Mouse (Mus musculus) lung, postnatal 10 days (tissue): ENCODE data around the gene Slc25a36.

ENCODE experiments used
- DNase-seq: peaks from one replicate; pipeline ENCODE4 v3.0.0; 2021

The Slc25a36 gene

DNA sequence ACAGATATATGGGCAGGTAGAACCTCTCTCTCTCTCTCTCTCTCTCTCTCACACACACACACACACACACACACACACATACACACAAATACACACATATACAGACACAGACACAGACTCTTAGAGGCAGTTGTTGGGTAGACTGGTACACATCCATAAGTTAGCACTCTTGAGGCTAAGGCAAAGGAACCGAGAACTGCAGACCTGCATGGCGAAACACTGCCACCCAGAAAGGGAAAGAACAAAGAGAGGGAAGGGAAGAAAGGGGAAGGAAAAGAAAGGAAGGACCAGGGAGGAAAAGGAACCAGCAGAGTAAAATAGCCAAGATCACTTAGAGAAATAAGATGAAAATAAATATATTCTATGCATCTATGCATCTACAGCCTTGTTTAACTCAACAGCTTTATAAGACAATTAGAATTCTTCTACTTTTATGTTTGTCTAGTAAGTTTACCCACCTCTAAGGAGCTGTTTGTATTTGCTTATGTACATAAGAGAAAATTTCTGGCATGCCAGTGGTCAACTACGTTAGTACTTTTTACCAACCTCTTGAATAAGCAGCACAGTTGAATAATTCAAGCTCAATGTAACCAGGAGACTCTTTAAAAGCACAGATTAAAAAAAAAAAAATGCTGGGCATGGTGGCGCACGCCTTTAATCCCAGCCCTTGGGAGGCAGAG, 4.3 kb downstream of the Slc25a36 start:
- DNase-seq = no peak

DNA sequence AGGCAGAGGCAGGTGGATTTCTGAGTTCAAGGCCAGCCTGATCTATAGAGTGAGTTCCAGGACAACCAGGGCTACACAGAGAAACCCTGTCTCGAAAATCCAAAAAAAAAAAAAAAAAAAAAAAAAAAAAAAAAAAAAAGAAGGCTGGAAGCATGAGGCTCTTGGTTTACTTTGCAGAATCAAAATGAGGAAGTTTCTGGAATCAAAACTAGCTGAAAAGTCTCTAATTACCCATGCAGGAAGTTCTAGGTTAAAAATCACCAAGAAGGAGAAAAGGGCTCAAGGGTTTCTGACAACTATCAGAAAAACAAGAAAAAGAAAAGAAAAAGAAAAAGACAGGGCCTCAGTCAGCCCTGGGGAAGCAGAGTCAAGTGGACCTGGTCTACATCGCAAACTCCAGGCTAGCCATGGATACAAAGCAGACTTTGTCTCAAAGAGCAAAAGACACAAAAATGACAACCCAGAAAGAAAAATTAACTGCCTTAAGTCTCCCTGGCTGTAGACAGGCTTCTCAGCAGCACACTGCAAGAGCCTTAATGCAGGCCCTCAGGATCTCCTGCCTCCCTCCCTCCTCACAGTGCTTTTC, 5.5 kb downstream of the Slc25a36 start:
- no peak for DNase-seq

GRCm38 (mm10) chr9:97103376-97104061, 7.4 kb downstream of the Slc25a36 start:
- no peak for DNase-seq

DNA sequence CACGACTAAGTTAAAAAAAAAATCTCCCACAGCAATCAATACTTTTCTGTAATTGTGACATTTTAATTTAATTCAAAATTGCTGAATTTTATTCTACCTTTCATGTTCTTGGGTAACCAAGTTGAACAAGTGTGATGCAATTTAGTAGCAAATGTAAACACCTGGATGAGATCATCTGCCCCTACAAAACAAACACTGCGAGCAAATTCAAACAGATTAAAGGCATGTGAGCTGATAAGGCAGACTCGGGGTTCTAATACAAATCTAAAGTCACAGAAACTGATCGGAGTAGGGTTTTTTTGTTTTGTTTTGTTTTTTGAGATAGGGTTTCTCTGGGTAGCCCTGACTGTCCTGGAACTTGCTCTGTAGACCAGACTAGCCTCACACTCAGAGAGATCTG, 12.0 kb downstream of the Slc25a36 start:
- DNase-seq = no peak

GRCm38 (mm10) chr9:97096180-97096579, 14.8 kb downstream of the Slc25a36 start:
- no peak for DNase-seq

DNA sequence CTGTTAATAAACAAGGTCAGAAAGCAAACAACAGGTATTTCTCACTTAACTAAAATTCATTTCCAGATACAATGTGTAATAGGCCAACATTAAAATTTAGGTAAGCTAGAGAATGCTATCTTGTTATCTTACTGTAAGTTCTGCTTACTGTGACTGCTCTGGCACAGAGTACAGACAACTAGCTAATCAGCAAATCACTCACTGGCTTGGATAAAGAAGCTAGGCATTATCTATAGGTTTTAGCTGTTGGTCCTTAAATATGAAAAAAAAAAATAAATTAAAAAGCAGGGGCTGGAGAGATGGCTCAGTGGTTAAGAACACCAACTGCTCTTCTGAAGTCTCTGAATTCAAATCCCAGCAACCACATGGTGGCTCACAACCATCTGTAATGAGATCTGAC, 23.1 kb downstream of the Slc25a36 start:
- no peak for DNase-seq

DNA sequence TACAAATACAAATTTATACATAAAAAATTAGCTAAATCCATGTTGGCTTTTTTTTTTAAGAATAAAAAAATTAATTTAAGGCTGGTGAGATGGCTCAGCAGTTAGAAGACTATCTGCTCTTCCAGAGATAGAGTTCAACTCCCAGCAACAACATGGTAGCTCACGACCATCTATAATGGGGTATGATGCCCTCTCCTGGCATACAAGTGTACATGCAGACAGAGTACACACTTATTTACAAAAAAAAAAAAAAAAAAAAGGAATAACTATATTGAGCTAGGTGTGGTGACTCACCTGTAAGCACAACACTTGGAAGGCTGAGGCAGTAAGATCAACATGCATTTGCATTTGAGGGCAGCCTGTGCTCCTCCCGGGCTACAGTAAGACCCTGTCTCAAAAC, 26.3 kb downstream of the Slc25a36 start:
- DNase-seq = no peak

GRCm38 (mm10) chr9:97081106-97081862, 29.7 kb downstream of the Slc25a36 start:
- no peak for DNase-seq

- no peak for DNase-seq
Measured at GRCm38 (mm10) chr9:97069911-97070310, 41.0 kb downstream of the Slc25a36 start.

- DNase-seq = no peak
Measured at GRCm38 (mm10) chr9:97069466-97069865, 41.5 kb downstream of the Slc25a36 start.

- peak; percentile 87 for DNase-seq
Measured at GRCm38 (mm10) chr9:97068201-97069095, 42.5 kb downstream of the Slc25a36 start.

- DNase-seq = no peak
Measured at GRCm38 (mm10) chr9:97067761-97068160, 43.2 kb downstream of the Slc25a36 start.

- DNase-seq = no peak
Measured at GRCm38 (mm10) chr9:97065885-97066284, 45.1 kb downstream of the Slc25a36 start.

DNA sequence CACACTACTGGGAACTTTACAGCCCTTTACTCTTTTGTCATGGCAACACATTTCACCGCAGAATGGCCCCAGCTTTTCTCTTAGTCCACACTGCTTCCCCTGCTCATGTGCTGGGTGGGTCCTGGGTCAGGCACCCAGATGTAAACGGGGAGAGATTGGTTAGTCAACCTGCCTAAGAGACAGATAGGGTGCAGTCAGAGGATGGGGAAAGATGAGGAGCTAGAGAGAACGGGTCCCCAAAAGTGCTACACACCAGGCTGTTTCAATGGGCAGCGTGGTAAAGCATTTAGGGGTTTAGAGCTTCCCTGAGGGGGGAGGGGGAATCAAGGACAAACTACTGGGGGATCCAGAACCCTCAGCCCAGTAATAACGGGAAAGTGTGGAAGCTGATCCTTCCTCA, 45.7 kb downstream of the Slc25a36 start:
- no peak for DNase-seq

- no peak for DNase-seq
Measured at GRCm38 (mm10) chr9:97064161-97064560, 46.8 kb downstream of the Slc25a36 start.

DNA sequence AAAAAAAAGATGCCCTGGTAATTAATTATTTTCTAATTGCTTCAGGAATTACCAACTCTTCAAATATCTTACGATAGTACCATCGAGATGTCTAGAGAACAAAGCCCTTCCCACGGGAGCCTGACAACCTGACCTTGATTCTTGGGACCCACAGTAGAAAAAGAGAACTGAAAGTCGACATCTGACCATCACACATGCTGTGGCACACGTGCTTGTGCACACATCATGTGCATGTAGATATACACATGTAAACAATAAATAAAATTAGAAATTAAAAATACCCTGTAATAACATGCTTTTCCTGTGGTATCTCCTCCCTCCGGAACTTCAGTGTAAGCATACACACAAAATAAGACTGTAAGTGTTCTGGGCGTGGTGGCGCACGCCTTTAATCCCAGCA, 49.3 kb downstream of the Slc25a36 start:
- no peak for DNase-seq

DNA sequence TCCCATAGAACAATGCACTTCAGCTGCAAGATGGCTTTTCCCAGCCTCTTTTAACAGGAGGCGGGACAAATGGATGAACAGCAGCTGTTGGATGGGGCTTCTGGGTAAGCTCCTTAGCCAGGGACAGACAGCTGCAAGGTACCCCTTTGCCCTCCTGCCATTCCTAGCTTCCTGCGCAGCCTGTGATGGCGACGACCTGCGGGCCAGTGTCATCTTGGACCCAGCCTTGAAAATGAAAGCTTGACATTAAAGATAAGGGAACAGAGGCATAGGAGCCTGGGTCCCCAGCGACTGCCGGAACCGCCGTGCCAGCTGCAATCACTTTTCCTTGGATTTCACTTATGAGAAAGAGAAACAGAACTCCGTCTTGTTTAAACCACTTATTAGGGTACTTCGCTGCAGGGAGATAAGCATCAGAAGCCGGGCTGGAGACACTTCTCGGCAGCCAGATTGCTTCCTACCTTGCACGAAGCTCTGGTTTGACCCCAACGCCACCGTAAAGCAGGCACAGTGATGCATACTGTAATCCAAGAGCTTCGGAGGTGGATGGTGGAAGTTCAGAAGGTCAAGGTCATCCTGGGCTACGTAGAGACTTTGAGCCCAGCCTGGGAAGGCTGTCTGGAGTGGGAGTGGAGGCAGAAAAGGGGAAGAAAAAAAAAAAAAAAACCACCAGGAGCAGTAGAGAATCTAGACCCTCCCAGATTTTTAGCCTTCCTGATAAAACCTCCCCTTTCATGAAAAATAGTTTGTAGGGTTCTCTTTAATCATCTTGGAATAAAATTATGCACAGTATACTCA, 54.2 kb downstream of the Slc25a36 start:
- no peak for DNase-seq

DNA sequence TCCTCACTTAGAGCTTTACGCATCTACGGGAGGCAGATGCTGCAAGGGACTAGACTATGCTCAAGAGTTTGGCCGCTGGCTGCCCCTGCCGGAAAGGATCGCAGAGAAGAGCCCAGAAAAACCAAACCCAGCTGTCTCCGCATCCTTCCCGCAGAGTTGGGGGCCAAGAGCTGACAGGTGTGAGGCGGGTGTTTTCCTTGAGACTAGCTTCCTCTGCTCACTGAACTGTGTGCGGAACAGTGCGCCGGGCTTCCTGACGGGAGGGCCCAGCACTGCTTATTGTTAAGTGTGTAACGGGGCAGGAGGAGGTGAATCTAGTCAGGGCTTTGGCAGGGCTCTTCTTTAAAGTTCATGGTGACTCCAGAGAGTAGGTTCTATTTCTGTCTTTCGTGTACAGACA, 55.1 kb downstream of the Slc25a36 start:
- DNase-seq = no peak

DNA sequence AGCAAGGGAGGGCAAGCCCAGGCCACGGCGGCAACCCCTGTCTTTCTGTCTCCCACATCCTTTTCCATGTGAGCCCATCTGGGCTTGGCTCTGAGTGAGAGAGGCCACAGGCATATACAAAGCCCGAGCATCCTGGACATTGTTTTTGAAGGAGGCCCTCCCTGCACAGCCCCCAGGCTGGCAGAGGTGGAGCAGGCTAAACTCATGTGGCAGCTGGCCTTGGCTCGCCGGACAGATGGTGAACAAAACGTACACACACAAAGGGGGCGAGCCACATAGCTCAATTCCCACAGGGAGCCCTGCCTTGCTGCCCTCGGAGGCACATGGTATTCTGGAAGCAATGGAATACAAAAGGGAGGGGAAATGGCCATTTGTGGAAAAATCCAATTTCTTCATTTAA, 59.8 kb downstream of the Slc25a36 start:
- no peak for DNase-seq

DNA sequence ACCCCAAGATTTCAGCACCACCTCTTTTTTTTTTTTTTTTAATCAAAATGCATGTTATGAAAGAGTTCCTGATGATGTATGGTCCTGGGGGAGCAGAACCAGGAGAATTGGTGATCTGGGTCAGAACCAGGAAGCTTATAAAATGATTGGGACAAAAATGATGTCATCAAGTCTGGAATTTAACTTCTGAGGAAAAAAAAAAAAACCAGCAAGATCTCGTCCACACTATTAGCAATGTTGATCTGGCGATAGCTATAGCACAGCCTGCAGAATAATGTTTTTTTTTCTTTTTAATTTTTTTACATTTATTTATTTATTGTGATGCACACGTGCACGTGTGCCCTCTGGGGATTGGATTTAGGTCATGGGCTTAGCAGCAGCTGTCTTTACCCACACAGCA, 64.7 kb downstream of the Slc25a36 start:
- DNase-seq = no peak

DNA sequence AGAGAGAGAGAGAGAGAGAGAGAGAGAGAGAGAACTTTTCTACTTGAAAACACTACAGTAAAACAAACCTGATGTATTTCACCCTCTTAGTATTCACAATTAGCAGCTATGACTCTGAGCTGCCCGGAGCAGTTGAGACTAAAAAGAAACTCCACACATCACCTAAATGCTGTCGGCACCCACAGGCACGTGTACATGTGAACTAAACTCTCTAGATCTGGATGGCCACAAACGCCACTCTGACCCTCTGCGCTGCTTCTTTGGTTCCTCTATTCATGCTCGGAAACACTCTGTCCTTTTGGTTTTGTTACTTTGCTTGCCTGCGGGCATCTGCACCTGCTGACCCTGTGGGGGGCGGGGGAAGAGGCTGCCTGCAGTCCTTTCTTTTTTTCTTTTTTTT, 69.3 kb downstream of the Slc25a36 start:
- no peak for DNase-seq

DNA sequence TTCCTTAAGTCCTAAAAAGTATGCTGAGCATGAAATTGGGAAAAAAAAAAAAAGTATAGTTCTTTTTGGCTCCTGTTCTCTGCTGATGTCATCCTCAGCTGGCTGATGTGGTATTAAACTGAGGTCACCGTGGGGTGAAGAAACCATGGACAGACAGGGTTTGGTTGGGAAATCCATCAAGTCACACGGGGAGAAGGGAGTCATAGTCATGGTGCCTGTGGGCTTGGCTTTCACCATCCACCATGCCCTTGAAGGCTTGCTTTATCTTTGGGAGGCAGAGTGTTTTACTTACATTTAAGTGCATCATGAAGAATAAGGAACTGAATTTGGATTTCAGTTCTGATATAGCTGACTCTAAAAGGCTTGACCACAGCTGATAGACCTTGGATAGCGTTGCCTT, 72.9 kb downstream of the Slc25a36 start:
- DNase-seq = no peak
